31 mouse cellular contexts compared by ENCODE assay signal in genomic region chr7:46287051-46287450, GRCm38 (mm10). TPM values are rescaled to one million over a fixed set of nuclear protein-coding genes. Genes with fewer than 3 reads are reported as not detected.
"Had no signal": no experiment of that assay in that cellular context is flagged by ENCODE, and none has a peak within 500 bp of the region (broad histone marks: within the 10 kb centered on the region; RNA-seq: fewer than 3 reads in every experiment).

No protein-coding gene starts in this region.

- H3K4me3 ChIP-seq: gastrocnemius, adult 2 months; heart, embryonic 10.5 days; heart, embryonic 12.5 days; kidney, embryonic 15.5 days; limb, embryonic 13.5 days; limb, embryonic 15.5 days; liver, embryonic 12.5 days had no signal

- DNase-seq: gastrocnemius, adult 2 months; gastrocnemius, postnatal 10 days; gastrocnemius, postnatal 25 days; heart, adult 18-20 months; heart, postnatal 14 days; heart, postnatal 36 days; kidney, adult 11 months; kidney, adult 2 months; kidney, adult 9 months; kidney, postnatal 14 days; kidney, postnatal 36 days; layer of hippocampus, adult 9-11 months; layer of hippocampus, postnatal 36 days; left cerebral cortex, postnatal 4 days had no signal

- H3K27ac ChIP-seq: gastrocnemius, adult 2 months; heart, embryonic 10.5 days; hindbrain, embryonic 14.5 days; kidney, embryonic 15.5 days; kidney, postnatal 0 days; limb, embryonic 13.5 days; limb, embryonic 15.5 days; liver, embryonic 12.5 days; liver, embryonic 14.5 days had no signal

- H3K9me3 ChIP-seq: heart, embryonic 10.5 days; heart, embryonic 12.5 days; kidney, embryonic 15.5 days; limb, embryonic 13.5 days; limb, embryonic 15.5 days; liver, embryonic 12.5 days had no signal

- ATAC-seq: hindbrain, embryonic 16.5 days; liver, embryonic 12.5 days had no signal

- H3K4me1 ChIP-seq: limb, embryonic 13.5 days; limb, embryonic 15.5 days; liver, embryonic 12.5 days had no signal

- H3K9ac ChIP-seq: heart, embryonic 12.5 days; hindbrain, embryonic 14.5 days; kidney, embryonic 15.5 days; limb, embryonic 13.5 days; limb, embryonic 15.5 days; liver, embryonic 12.5 days; liver, embryonic 14.5 days had no signal

- H3K36me3 ChIP-seq: heart, embryonic 10.5 days; heart, embryonic 12.5 days; kidney, embryonic 15.5 days; limb, embryonic 13.5 days; limb, embryonic 15.5 days; liver, embryonic 12.5 days had no signal

- H3K4me2 ChIP-seq: heart, embryonic 12.5 days; hindbrain, embryonic 14.5 days; kidney, embryonic 15.5 days; limb, embryonic 13.5 days; limb, embryonic 15.5 days; liver, embryonic 12.5 days had no signal

- H3K27me3 ChIP-seq: limb, embryonic 13.5 days; limb, embryonic 15.5 days had no signal

RNA-seq across cellular contexts. Expression of gene Otog, which starts 46.3 kb away (rescaled TPM):
- total RNA-seq: heart, postnatal 14 days; hematopoietic stem cell, adult 5-6 weeks; liver, adult 2 months had no signal
- polyA plus RNA-seq: heart, embryonic 10.5 days; heart, embryonic 12.5 days; heart, embryonic 14.5 days; heart, embryonic 16.5 days; kidney, postnatal 0 days; limb, embryonic 11.5 days; liver, adult 2 months; liver, embryonic 12.5 days; liver, embryonic 14.5 days had no signal

RNA-seq across cellular contexts. Expression of gene Ush1c, which starts 48.7 kb away (rescaled TPM):
- total RNA-seq: hematopoietic stem cell, adult 5-6 weeks; layer of hippocampus, postnatal 14 days; left cerebral cortex, postnatal 25 days; liver, adult 2 months had no signal
- polyA plus RNA-seq: liver, adult 2 months had no signal
